Mouse (Mus musculus) heart, postnatal 0 days (tissue): ENCODE results near the gene Slc10a4.

ENCODE experiments used
- CTCF ChIP-seq: IDR thresholded peaks from 2 replicates; pipeline ENCODE4 v1.5.1; 2016; ENCODE audit warnings: antibody characterized with exemption, control low read depth, low read depth
- EP300 ChIP-seq: IDR thresholded peaks from 2 replicates; pipeline ENCODE4 v1.6.1; 2016; ENCODE audit warnings: antibody characterized with exemption, low read depth

DNA sequence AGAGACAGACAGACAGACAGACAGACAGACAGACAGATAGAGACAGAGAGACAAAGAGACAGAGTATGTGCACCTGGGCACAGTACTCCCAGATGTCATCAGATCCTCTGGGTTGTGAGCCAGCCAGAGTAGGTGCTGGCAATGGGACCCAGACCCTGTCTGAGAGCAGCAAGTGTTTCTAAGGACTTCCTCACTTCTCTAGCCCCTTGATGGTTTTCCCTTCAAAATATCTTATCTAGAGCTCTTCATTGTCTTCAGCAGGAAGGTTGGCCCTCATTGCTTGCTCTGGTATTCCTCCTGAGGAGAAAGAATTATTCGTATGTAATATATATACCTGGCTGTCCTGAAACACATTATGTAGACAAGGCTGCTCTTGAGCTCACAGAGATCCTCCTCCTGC lies 14.2 kb upstream of the Slc10a4 start:
- TF ChIP-seq CTCF = no peak
- TF ChIP-seq EP300 = no peak
